Mouse (Mus musculus) CH12.LX (cell line): ENCODE measurements at regions not wholly inside any gene's neighbourhood (a gene's known extent, or its start where the extent isn't known, plus 50 kb on each side); places are given as distances from the start of the nearest gene placed in this dataset.

Experiments
- DNase-seq: peaks from one replicate; pipeline ENCODE4 v3.0.0-alpha.2; 2013; ENCODE audit errors: extremely low read depth
- H3K27ac ChIP-seq: 2 replicates; pipeline ENCODE4 v1.5.1; 2012; ENCODE audit warnings: low read depth, mild to moderate bottlenecking, control low read depth, moderate library complexity; ENCODE audit not compliant: insufficient read depth
- H3K27me3 ChIP-seq: replicated peaks from 2 replicates; pipeline ENCODE3; 2012; ENCODE audit warnings: inconsistent platforms
- H3K36me3 ChIP-seq, 2 experiments: replicated peaks in 1 of 2; 2 replicates each; pipeline versions ENCODE3 to v1.6.1; 2012; ENCODE audit warnings: inconsistent platforms in 1 of 2, low read length in 1 of 2, mild to moderate bottlenecking in 1 of 2, mixed read lengths in 1 of 2, moderate library complexity in 1 of 2; ENCODE audit not compliant: control insufficient read depth in 1 of 2, insufficient read depth in 1 of 2
- H3K4me1 ChIP-seq, 2 experiments: 2 replicates each; pipeline ENCODE4 v1.6.1; 2012; ENCODE audit warnings: inconsistent platforms in 1 of 2, moderate library complexity in 1 of 2; ENCODE audit not compliant: insufficient read depth in 2 of 2, control insufficient read depth in 1 of 2
- H3K4me2 ChIP-seq: 2 replicates; pipeline ENCODE4 v1.6.1; 2012; ENCODE audit warnings: low read depth, mild to moderate bottlenecking, control low read depth; ENCODE audit not compliant: poor library complexity, insufficient read depth, severe bottlenecking
- H3K4me3 ChIP-seq, 3 experiments: fragments of 150-350 bp in 1 of 3; sonication (generic) in 1 of 3; replicated peaks in 1 of 3; 2 replicates each; pipeline versions ENCODE3 to v1.5.1; 2011 to 2012; ENCODE audit warnings: low read depth in 2 of 3, low read length in 2 of 3, mild to moderate bottlenecking in 2 of 3, moderate library complexity in 2 of 3, control low read depth in 1 of 3, improper control_type of control experiment in 1 of 3, inconsistent platforms in 1 of 3, mixed read lengths in 1 of 3; ENCODE audit not compliant: poor library complexity in 1 of 3
- H3K79me2 ChIP-seq: replicated peaks from 2 replicates; pipeline ENCODE4 v1.6.1; 2012; ENCODE audit warnings: mild to moderate bottlenecking, moderate library complexity; ENCODE audit not compliant: control insufficient read depth, poor library complexity, insufficient read depth, severe bottlenecking; ENCODE audit errors: extremely low read depth
- H3K9ac ChIP-seq: 2 replicates; pipeline ENCODE4 v1.6.1; 2012; ENCODE audit warnings: low read depth, mild to moderate bottlenecking, control low read depth, moderate library complexity; ENCODE audit not compliant: insufficient read depth
- H3K9me3 ChIP-seq: replicated peaks from 2 replicates; pipeline ENCODE3; 2012; ENCODE audit warnings: low read length, inconsistent platforms, mixed read lengths
- BHLHE40 ChIP-seq: IDR thresholded peaks from 2 replicates; pipeline ENCODE4 v1.6.1; 2011; ENCODE audit warnings: mild to moderate bottlenecking, low read depth, low read length, improper control_type of control experiment
- CHD1 ChIP-seq: IDR thresholded peaks from 2 replicates; pipeline ENCODE4 v1.6.1; 2012; ENCODE audit warnings: low read depth, low read length, improper control_type of control experiment, inconsistent platforms
- CHD2 ChIP-seq: IDR thresholded peaks from 2 replicates; pipeline ENCODE4 v1.6.1; 2011; ENCODE audit warnings: low read length, improper control_type of control experiment
- EP300 ChIP-seq: IDR thresholded peaks from 2 replicates; pipeline ENCODE4 v1.6.1; 2011; ENCODE audit warnings: low read length, improper control_type of control experiment
- ETS1 ChIP-seq: conservative IDR thresholded peaks from 2 replicates; pipeline ENCODE4 v1.6.1; 2012; ENCODE audit warnings: low read depth, mild to moderate bottlenecking, inconsistent platforms, low read length, improper control_type of control experiment, moderate library complexity
- IRF4 ChIP-seq: IDR thresholded peaks from 2 replicates; pipeline ENCODE4 v1.6.1; 2014; ENCODE audit warnings: low read depth, mild to moderate bottlenecking, inconsistent platforms, low read length, improper control_type of control experiment
- JUN ChIP-seq: IDR thresholded peaks from 2 replicates; pipeline ENCODE4 v1.6.1; 2011; ENCODE audit warnings: low read depth, mild to moderate bottlenecking, low read length, improper control_type of control experiment, moderate library complexity; ENCODE audit not compliant: insufficient read depth
- JUND ChIP-seq: conservative IDR thresholded peaks from 2 replicates; pipeline ENCODE4 v1.6.1; 2011; ENCODE audit warnings: low read depth, low read length, improper control_type of control experiment
- KAT2A ChIP-seq: IDR thresholded peaks from 2 replicates; pipeline ENCODE4 v1.6.1; 2012; ENCODE audit warnings: low read length, improper control_type of control experiment, inconsistent platforms; ENCODE audit not compliant: insufficient replicate concordance
- MAX ChIP-seq: IDR thresholded peaks from 2 replicates; pipeline ENCODE4 v1.6.1; 2011; ENCODE audit warnings: low read length, improper control_type of control experiment
- MEF2A ChIP-seq: IDR thresholded peaks from 2 replicates; pipeline ENCODE4 v1.6.1; 2014; ENCODE audit warnings: low read depth, mild to moderate bottlenecking, inconsistent platforms, low read length, improper control_type of control experiment, borderline replicate concordance
- MXI1 ChIP-seq: IDR thresholded peaks from 2 replicates; pipeline ENCODE4 v1.6.1; 2011; ENCODE audit warnings: mild to moderate bottlenecking, low read depth, low read length, improper control_type of control experiment
- POLR2A ChIP-seq: IDR thresholded peaks from 2 replicates; pipeline ENCODE4 v1.6.1; 2011; ENCODE audit warnings: low read depth, mild to moderate bottlenecking, improper control_type of control experiment, low read length
- RCOR1 ChIP-seq: conservative IDR thresholded peaks from 2 replicates; pipeline ENCODE4 v1.6.1; 2012; ENCODE audit warnings: low read depth, mild to moderate bottlenecking, inconsistent platforms, low read length, improper control_type of control experiment
- SIN3A ChIP-seq: IDR thresholded peaks from 2 replicates; pipeline ENCODE4 v1.6.1; 2012; ENCODE audit warnings: low read length, improper control_type of control experiment, inconsistent platforms
- SMC3 ChIP-seq: IDR thresholded peaks from 2 replicates; pipeline ENCODE4 v1.6.1; 2011; ENCODE audit warnings: low read depth, low read length, improper control_type of control experiment
- TCF12 ChIP-seq: IDR thresholded peaks from 2 replicates; pipeline ENCODE4 v1.6.1; 2014; ENCODE audit warnings: low read depth, mild to moderate bottlenecking, inconsistent platforms, low read length, improper control_type of control experiment
- UBTF ChIP-seq: IDR thresholded peaks from 2 replicates; pipeline ENCODE4 v1.6.1; 2012; ENCODE audit warnings: low read depth, mild to moderate bottlenecking, inconsistent platforms, low read length, improper control_type of control experiment, moderate library complexity
- USF1 ChIP-seq: IDR thresholded peaks from 2 replicates; pipeline ENCODE4 v1.6.1; 2014; ENCODE audit warnings: low read depth, mild to moderate bottlenecking, inconsistent platforms, low read length, improper control_type of control experiment
- USF2 ChIP-seq: conservative IDR thresholded peaks from 2 replicates; pipeline ENCODE4 v1.6.1; 2011; ENCODE audit warnings: low read depth, low read length, improper control_type of control experiment
- ZC3H11A ChIP-seq: IDR thresholded peaks from 2 replicates; pipeline ENCODE4 v1.6.1; 2012; ENCODE audit warnings: low read depth, mild to moderate bottlenecking, inconsistent platforms, low read length, improper control_type of control experiment
- ZKSCAN1 ChIP-seq: IDR thresholded peaks from 2 replicates; pipeline ENCODE4 v1.6.1; 2012; ENCODE audit warnings: low read depth, inconsistent platforms, low read length, improper control_type of control experiment, borderline replicate concordance
- ZNF384 ChIP-seq: IDR thresholded peaks from 2 replicates; pipeline ENCODE4 v1.6.1; 2012; ENCODE audit warnings: low read depth, low read length, improper control_type of control experiment, inconsistent platforms
- dilution Hi-C: fragments of 300-500 bp; cut with MboI; formaldehyde crosslinking; loops from 2 replicates; pipeline ENCODE4 v1.14.3; 2020; ENCODE audit warnings: low sequenced_read_pairs; ENCODE audit not compliant: extremely low pct_unique_long_range_greater_than_20kb, extremely low pct_ligation_motif_present
- in situ Hi-C: fragments of 300-500 bp; cut with MboI; formaldehyde crosslinking; loops from 3 replicates; pipeline ENCODE4 v1.14.3; 2019; ENCODE audit warnings: low sequenced_read_pairs, low pct_ligation_motif_present, low pct_unique_long_range_greater_than_20kb, mixed read lengths

- TF ChIP-seq KAT2A (no peak), SMC3 (peak; percentile 74), ZC3H11A (no peak; the same call in 1 of the 2 replicates), TCF12 (peak; percentile 90; the same call in 1 of the 2 replicates), ZNF384 (no peak), RCOR1 (no peak; the same call in 1 of the 2 replicates), MXI1 (0 out of 2 replicates have a peak, but pooled peaks have one; percentile 55)
- TF ChIP-seq, all 38 proteins: peak for 23
Observed at GRCm38 (mm10) chr12:16383499-16383935, 227.2 kb downstream of the Lpin1 start (continued).

- Histone ChIP-seq H3K4me3 (peak overlapping the region in 1 of 3 experiments; percentile 13), H3K4me1 (peaks cover 21 to 65% of the 10 kb centered on the region in 2 experiments), H3K79me2 (no peaks in the 10 kb centered on the region), H3K27me3 (no peaks in the 10 kb centered on the region), H3K9ac (no peak overlapping the region)
- in situ Hi-C loops = loop anchor here (10.0 to 25.0 kb wide), 2 partner anchors 568 to 795 kb away; partner anchors contain the start of gene Trib2
- peak; percentile 58 for DNase-seq
- TF ChIP-seq USF1 (no peak), SIN3A (0 out of 2 replicates have a peak, but pooled peaks have one; percentile 38), JUND (no peak), POLR2A (no peak), BHLHE40 (peak; percentile 63), CHD2 (0 out of 2 replicates have a peak, but pooled peaks have one; percentile 34), CHD1 (0 out of 2 replicates have a peak, but pooled peaks have one; percentile 9), ZKSCAN1 (no peak), ZC3H11A (no peak), IRF4 (peak; percentile 80), MEF2A (peak; percentile 76; the same call in 1 of the 2 replicates), ETS1 (peak; percentile 85), MXI1 (no peak), USF2 (no peak), MAX (peak; percentile 51; the same call in 1 of the 2 replicates), RCOR1 (0 out of 2 replicates have a peak, but pooled peaks have one; percentile 42), JUN (peak; percentile 19; the same call in 1 of the 2 replicates), TCF12 (peak; percentile 48; the same call in 1 of the 2 replicates), EP300 (peak; percentile 87), UBTF (no peak), SMC3 (no peak)
- TF ChIP-seq, all 38 proteins: peak for 12
- no peak overlapping the region; the same call in 1 of the 2 replicates for H3K27ac ChIP-seq
- H3K36me3 ChIP-seq = no peaks in the 10 kb centered on the region
- H3K9me3 ChIP-seq = no peaks in the 10 kb centered on the region
- H3K4me2 ChIP-seq = peak overlapping the region; percentile 37
- dilution Hi-C loops = no loop called here
Observed at GRCm38 (mm10) chr12:16382417-16382988, 228.3 kb downstream of the Lpin1 start.
